Mouse (Mus musculus): ENCODE measurements at regions not wholly inside any gene's neighbourhood (a gene's known extent, or its start where the extent isn't known, plus 50 kb on each side); places are given as distances from the start of the nearest gene placed in this dataset.

DNA sequence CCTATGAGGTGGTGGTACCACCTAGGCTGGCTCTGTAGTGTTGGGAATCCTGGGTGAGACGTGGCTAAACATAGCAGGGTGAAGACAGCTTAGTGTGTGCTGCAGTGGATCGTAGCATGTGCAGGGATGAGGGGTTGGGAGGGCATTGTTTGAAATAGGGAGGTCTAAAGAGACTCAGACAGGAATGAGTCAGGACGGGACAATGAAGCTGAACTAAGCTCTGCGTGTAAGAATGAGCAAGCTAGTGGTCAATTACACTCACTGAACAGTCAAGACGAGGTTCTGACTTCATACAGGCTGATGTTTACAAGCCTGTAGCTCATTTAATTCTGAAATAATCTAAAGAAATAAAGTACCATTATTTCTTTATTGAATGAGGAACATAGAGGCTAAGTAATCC lies 85.5 kb upstream of the Sod3 start:
- TF ChIP-seq POLR2A (IDR thresholded peaks at IDR 0.05; ENCODE audit: borderline replicate concordance, extremely low read depth, low read depth, low read length) = no peak
- TF ChIP-seq CTCF (IDR thresholded peaks at IDR 0.05; ENCODE audit: insufficient read depth, low read length) = no peak

Measured in lung, adult 2 months (tissue).